In the genomic region with DNA sequence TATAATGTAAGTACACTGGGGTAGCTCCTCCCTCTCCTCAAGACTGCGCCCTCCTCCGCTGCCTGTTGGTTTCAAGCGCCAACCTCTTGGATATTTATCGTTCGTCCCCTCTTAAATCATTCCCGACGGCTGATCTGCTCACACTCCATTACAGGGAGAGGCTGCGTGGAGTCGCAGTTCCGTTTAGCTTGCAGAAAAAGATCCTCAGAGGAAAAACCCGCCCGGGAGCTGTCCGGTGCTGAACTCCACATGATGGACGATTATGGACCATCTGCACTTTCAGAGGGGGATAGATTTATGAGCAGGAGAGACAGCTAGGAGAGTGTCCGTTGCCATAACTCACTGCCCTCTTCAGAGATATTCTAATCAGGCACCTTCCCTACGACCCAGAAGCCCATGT, we compare ENCODE assay signal across 10 mouse cellular contexts.
DNase-seq lines count a peak whose midpoint lies in the region; ATAC-seq and TF ChIP-seq lines count a peak whose summit lies in the region.
"Had no signal": no experiment of that assay in that cellular context is flagged by ENCODE, and none has a peak within 500 bp of the region (broad histone marks: within the 10 kb centered on the region; RNA-seq: fewer than 3 reads in every experiment).

No protein-coding gene starts in this region.

- DNase-seq in layer of hippocampus, adult 2 months (ENCODE audit: low spot score in 2 of 2): no peak
- DNase-seq in layer of hippocampus, adult 8-10 months (ENCODE audit: low spot score in 2 of 2): no peak
- peak; percentile 36 for DNase-seq in Muller cell, postnatal 12 days (ENCODE audit: inconsistent ontology term)
- peak; percentile 83 for DNase-seq in embryo, embryonic 10.5 days (ENCODE audit: low spot score)
- peak; percentile 16 to 30 for DNase-seq in lung, postnatal 4 days
- DNase-seq in spleen, adult 12 weeks (ENCODE audit: low spot score): no peak

- H3K4me2 ChIP-seq in intestine, embryonic 15.5 days (replicated peaks): no peak overlapping the region
- H3K4me2 ChIP-seq in intestine, postnatal 0 days (replicated peaks; ENCODE audit: low read depth): no peak overlapping the region
- H3K4me2 ChIP-seq: lung, embryonic 15.5 days had no signal

- H3K36me3 ChIP-seq in intestine, embryonic 15.5 days: no peaks in the 10 kb centered on the region
- H3K36me3 ChIP-seq in intestine, postnatal 0 days (ENCODE audit: control insufficient read depth, insufficient read depth): no peaks in the 10 kb centered on the region
- H3K36me3 ChIP-seq: lung, embryonic 15.5 days had no signal

- no peaks in the 10 kb centered on the region for H3K4me1 ChIP-seq in intestine, embryonic 15.5 days (replicated peaks)
- H3K4me1 ChIP-seq in intestine, postnatal 0 days (replicated peaks; ENCODE audit: control insufficient read depth, insufficient read depth, low read length): no peaks in the 10 kb centered on the region
- H3K4me1 ChIP-seq: lung, embryonic 15.5 days had no signal

- peaks cover 11% of the 10 kb centered on the region; the same call in 1 of the 2 replicates for H3K27me3 ChIP-seq in intestine, embryonic 15.5 days (replicated peaks)
- 0 out of 2 replicates have a peak, but pooled peaks cover 3% of the 10 kb centered on the region for H3K27me3 ChIP-seq in intestine, postnatal 0 days (replicated peaks; ENCODE audit: control insufficient read depth, insufficient read depth, low read length)

- H3K9ac ChIP-seq in intestine, embryonic 15.5 days: no peak overlapping the region
- H3K9ac ChIP-seq in intestine, postnatal 0 days (ENCODE audit: low read depth, low read length): no peak overlapping the region
- H3K9ac ChIP-seq: lung, embryonic 15.5 days had no signal

- H3K4me3 ChIP-seq in layer of hippocampus, adult 2 months: no peak overlapping the region
- no peak overlapping the region for H3K4me3 ChIP-seq in intestine, embryonic 15.5 days (replicated peaks)
- no peak overlapping the region for H3K4me3 ChIP-seq in intestine, postnatal 0 days (ENCODE audit: low read depth, low read length)
- H3K4me3 ChIP-seq: lung, embryonic 15.5 days had no signal

- no peaks in the 10 kb centered on the region for H3K9me3 ChIP-seq in intestine, embryonic 15.5 days
- no peaks in the 10 kb centered on the region for H3K9me3 ChIP-seq in intestine, postnatal 0 days (ENCODE audit: control insufficient read depth)
- H3K9me3 ChIP-seq: lung, embryonic 15.5 days had no signal

- H3K27ac ChIP-seq in layer of hippocampus, adult 2 months: peak overlapping the region; percentile 8; the same call in 1 of the 2 replicates
- H3K27ac ChIP-seq in intestine, embryonic 15.5 days: no peak overlapping the region
- no peak overlapping the region for H3K27ac ChIP-seq in intestine, postnatal 0 days (ENCODE audit: low read depth, low read length)
- H3K27ac ChIP-seq: lung, embryonic 15.5 days had no signal

- WGBS in intestine, embryonic 15.5 days: 3% methylated on average over 16 of the region's 16 CpGs
- WGBS in intestine, postnatal 0 days: 3% methylated on average over 16 of the region's 16 CpGs

- no peak for ATAC-seq in intestine, embryonic 15.5 days
- ATAC-seq in intestine, postnatal 0 days: no peak
- ATAC-seq: activated CD4-positive, CD25-positive, alpha-beta regulatory T cell, adult 4 months had no signal

- no peak for TF ChIP-seq CTCF in layer of hippocampus, adult 2 months (conservative IDR thresholded peaks at IDR 0.05)
- no peak for TF ChIP-seq CTCF in intestine, postnatal 0 days (IDR thresholded peaks at IDR 0.05; ENCODE audit: low read depth)

Comparison
In these comparisons a context has a peak if more than half of its experiments do, and no peak if none do; other contexts are left out.
1. DNase-seq: peak in Muller cell, postnatal 12 days (single experiment), embryo, embryonic 10.5 days (single experiment) and lung, postnatal 4 days (2 of 2); none in layer of hippocampus, adult 2 months (0 of 2), layer of hippocampus, adult 8-10 months (0 of 2) and spleen, adult 12 weeks (single experiment).